Mouse (Mus musculus) bone marrow, adult 2 months (tissue): ENCODE data around the gene Myl9.

ENCODE experiments used
- CTCF ChIP-seq: fragments of 200-500 bp; IDR thresholded peaks from 2 replicates; pipeline ENCODE4 v1.5.1; 2011; ENCODE audit warnings: low read length, control low read depth; ENCODE audit not compliant: control insufficient read depth, insufficient read depth
- POLR2A ChIP-seq: fragments of 200-500 bp; IDR thresholded peaks from 2 replicates; pipeline ENCODE4 v1.6.1; 2011; ENCODE audit warnings: low read depth, mild to moderate bottlenecking, control low read depth, low read length, borderline replicate concordance; ENCODE audit not compliant: control insufficient read depth

- TF ChIP-seq POLR2A (no peak), CTCF (no peak)
Observed at GRCm38 (mm10) chr2:156766227-156767019, 8.8 kb upstream of the Myl9 start.
